Mouse (Mus musculus): Measurements from ENCODE around the gene Shroom3. TPM values are rescaled to one million over a fixed set of nuclear protein-coding genes. Genes with fewer than 3 reads are reported as not detected.

The Shroom3 gene
- polyA plus RNA-seq, 1 experiment from 2014 or later = 2.3 TPM

DNA sequence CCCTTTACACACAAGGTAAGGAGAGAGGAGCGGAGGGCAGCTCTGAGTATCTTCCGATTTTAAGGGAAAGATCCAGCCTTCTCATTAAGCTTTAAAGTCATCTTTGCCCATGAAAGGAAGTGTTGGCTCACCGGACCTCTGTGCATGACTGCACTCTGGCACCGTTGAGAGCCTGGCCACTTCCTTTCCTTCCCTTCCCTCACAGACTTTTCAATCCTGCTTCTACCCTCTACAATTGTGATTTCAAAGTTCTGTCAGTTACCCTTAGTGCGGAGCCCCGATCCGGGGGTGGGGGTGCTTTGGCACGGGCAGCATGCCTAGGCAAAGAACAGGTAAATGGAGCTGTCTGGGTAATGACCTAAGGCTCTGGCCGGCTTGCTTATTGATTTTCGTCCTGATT lies 244.4 kb downstream of the Shroom3 start:
- ATAC-seq (ENCODE audit: low FRiP score) = no peak
- no peaks in the 10 kb centered on the region for H3K27me3 ChIP-seq (ENCODE audit: control insufficient read depth, insufficient read depth, low read length)
- peaks cover 11% of the 10 kb centered on the region for H3K4me1 ChIP-seq (replicated peaks; ENCODE audit: control insufficient read depth, insufficient read depth, low read length)
- H3K9me3 ChIP-seq (ENCODE audit: control insufficient read depth, low read length) = no peaks in the 10 kb centered on the region
- H3K27ac ChIP-seq = no peak overlapping the region
- no peak overlapping the region for H3K4me3 ChIP-seq (replicated peaks; ENCODE audit: low read length)
- no peaks in the 10 kb centered on the region for H3K36me3 ChIP-seq (replicated peaks; ENCODE audit: control insufficient read depth, insufficient read depth)
- WGBS = 83% methylated on average over 10 of the region's 10 CpGs
- H3K4me2 ChIP-seq (replicated peaks) = no peak overlapping the region
- H3K9ac ChIP-seq = no peak overlapping the region
- no peak for DNase-seq (ENCODE audit: low spot score)

DNA sequence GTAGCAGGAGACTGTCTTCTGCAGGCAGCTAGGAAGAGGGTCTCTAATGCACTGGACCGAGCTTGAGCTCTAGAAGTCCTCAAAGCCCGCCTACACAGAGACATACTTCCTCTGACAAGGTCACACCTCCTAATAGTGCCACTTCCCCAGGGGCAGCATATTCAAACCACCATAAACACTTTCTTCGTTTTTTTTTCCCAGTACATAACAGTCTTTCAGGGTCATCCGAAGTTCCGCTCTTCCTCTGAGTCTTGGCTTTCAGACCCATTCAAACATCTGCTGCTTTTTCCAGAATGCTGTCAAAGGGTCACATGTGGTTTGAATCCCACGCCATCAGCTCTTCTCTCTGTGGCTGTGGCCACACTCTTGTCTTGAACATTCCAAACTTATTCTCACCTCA lies 247.3 kb downstream of the Shroom3 start:
- no peak for ATAC-seq (ENCODE audit: low FRiP score)
- Histone ChIP-seq H3K4me2 (replicated peaks) (no peak overlapping the region), H3K36me3 (replicated peaks; ENCODE audit: control insufficient read depth, insufficient read depth) (no peaks in the 10 kb centered on the region), H3K4me3 (replicated peaks; ENCODE audit: low read length) (no peak overlapping the region), H3K27me3 (ENCODE audit: control insufficient read depth, insufficient read depth, low read length) (no peaks in the 10 kb centered on the region), H3K27ac (no peak overlapping the region), H3K4me1 (replicated peaks; ENCODE audit: control insufficient read depth, insufficient read depth, low read length) (0 out of 2 replicates have a peak, but pooled peaks cover 5% of the 10 kb centered on the region), H3K9me3 (ENCODE audit: control insufficient read depth, low read length) (no peaks in the 10 kb centered on the region), H3K9ac (no peak overlapping the region)
- DNase-seq (ENCODE audit: low spot score) = no peak
- 83% methylated on average over 6 of the region's 6 CpGs for WGBS

DNA sequence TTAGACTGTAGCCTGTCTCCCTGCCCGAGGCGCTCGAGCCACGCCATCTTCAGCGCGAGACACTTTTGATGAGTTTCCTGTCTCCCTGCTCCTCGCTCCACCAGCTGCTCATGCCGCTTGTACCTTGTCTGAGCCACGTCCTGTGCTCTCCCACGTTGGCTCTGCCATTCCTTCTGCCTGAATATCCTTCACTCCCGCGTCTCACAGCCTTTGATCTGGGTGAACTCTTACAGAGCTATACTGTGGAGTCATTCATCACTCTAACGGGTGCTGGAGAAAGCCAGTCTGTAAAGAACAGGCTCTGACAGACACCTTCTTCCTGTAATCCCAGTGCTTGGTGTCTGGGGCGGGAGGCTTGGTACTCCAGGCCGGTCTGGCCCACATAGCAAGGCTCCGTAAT lies 248.1 kb downstream of the Shroom3 start:
- no peaks in the 10 kb centered on the region for H3K36me3 ChIP-seq (replicated peaks; ENCODE audit: control insufficient read depth, insufficient read depth)

DNA sequence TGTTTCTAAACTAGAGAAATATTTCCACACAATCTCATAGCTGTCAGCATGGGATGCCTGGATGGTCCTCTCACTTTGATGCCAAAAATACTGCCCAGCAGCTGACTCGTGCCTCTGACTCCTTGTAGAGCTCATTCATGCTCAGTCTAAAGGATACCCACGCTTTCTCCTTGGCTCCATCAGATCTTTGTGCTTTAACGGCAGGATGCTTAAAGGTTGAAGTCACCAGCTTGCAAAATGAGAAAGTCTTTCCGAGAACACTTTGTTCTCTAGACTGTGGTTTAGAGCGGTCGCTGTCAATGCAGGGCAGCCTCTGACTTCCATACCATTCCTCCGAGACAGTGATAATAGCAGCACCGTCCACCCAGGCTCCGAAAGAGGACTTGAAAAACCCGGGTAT lies 249.8 kb downstream of the Shroom3 start:
- no peak for DNase-seq (ENCODE audit: low spot score)
- Histone ChIP-seq H3K9ac (no peak overlapping the region), H3K4me3 (replicated peaks; ENCODE audit: low read length) (no peak overlapping the region), H3K27me3 (ENCODE audit: control insufficient read depth, insufficient read depth, low read length) (no peaks in the 10 kb centered on the region), H3K36me3 (replicated peaks; ENCODE audit: control insufficient read depth, insufficient read depth) (no peaks in the 10 kb centered on the region), H3K9me3 (ENCODE audit: control insufficient read depth, low read length) (no peaks in the 10 kb centered on the region), H3K4me1 (replicated peaks; ENCODE audit: control insufficient read depth, insufficient read depth, low read length) (0 out of 2 replicates have a peak, but pooled peaks cover 5% of the 10 kb centered on the region), H3K4me2 (replicated peaks) (no peak overlapping the region), H3K27ac (no peak overlapping the region)
- 70% methylated on average over 10 of the region's 10 CpGs for WGBS
- no peak for ATAC-seq (ENCODE audit: low FRiP score)

More for the DNA sequence above, 248.1 kb downstream of the Shroom3 start:
- no peak overlapping the region for H3K27ac ChIP-seq
- H3K4me1 ChIP-seq (replicated peaks; ENCODE audit: control insufficient read depth, insufficient read depth, low read length) = 0 out of 2 replicates have a peak, but pooled peaks cover 5% of the 10 kb centered on the region
- DNase-seq (ENCODE audit: low spot score) (no peak), ATAC-seq (ENCODE audit: low FRiP score) (no peak)
- H3K9ac ChIP-seq = no peak overlapping the region
- H3K9me3 ChIP-seq (ENCODE audit: control insufficient read depth, low read length) = no peaks in the 10 kb centered on the region
- no peak overlapping the region for H3K4me2 ChIP-seq (replicated peaks)
- H3K27me3 ChIP-seq (ENCODE audit: control insufficient read depth, insufficient read depth, low read length) = no peaks in the 10 kb centered on the region
- WGBS = 56% methylated on average over 16 of the region's 16 CpGs
- no peak overlapping the region for H3K4me3 ChIP-seq (replicated peaks; ENCODE audit: low read length)

DNA sequence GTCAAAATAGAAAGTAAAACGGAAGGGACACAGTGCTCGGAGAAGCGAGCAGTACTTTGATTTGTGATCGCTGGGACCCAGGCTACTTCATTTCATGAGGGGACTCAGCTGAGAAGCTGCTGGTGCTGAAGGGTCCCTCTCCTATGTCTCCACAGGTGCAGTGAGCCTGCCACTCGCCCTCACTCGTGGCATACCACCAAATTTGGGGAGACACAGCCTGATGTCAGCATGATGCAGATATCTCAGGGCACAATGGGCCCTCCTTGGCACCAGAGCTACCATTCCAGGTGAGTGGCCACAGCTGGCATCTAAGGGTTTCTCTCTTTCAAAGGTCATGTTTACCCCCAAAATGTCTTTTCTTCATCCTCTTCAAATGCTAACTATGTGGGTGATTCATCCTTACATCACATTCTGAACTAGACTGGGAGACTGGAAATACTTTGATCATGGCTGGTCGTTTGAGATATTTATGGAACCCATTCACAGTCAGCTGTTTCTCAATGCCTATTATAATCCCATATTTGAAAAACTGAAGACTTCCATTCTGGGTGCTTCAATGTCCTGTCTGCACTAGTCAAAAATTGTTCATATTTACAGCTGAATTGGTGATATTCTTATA lies 250.5 kb downstream of the Shroom3 start:
- 0 out of 2 replicates have a peak, but pooled peaks cover 5% of the 10 kb centered on the region for H3K4me1 ChIP-seq (replicated peaks; ENCODE audit: control insufficient read depth, insufficient read depth, low read length)
- H3K27me3 ChIP-seq (ENCODE audit: control insufficient read depth, insufficient read depth, low read length) = no peaks in the 10 kb centered on the region
- DNase-seq (ENCODE audit: low spot score) (no peak), ATAC-seq (ENCODE audit: low FRiP score) (no peak)
- no peak overlapping the region for H3K4me2 ChIP-seq (replicated peaks)
- H3K4me3 ChIP-seq (replicated peaks; ENCODE audit: low read length) = no peak overlapping the region
- no peak overlapping the region for H3K9ac ChIP-seq
- no peak overlapping the region for H3K27ac ChIP-seq
- no peaks in the 10 kb centered on the region for H3K36me3 ChIP-seq (replicated peaks; ENCODE audit: control insufficient read depth, insufficient read depth)
- no peaks in the 10 kb centered on the region for H3K9me3 ChIP-seq (ENCODE audit: control insufficient read depth, low read length)
- WGBS = 90% methylated on average over 7 of the region's 7 CpGs

DNA sequence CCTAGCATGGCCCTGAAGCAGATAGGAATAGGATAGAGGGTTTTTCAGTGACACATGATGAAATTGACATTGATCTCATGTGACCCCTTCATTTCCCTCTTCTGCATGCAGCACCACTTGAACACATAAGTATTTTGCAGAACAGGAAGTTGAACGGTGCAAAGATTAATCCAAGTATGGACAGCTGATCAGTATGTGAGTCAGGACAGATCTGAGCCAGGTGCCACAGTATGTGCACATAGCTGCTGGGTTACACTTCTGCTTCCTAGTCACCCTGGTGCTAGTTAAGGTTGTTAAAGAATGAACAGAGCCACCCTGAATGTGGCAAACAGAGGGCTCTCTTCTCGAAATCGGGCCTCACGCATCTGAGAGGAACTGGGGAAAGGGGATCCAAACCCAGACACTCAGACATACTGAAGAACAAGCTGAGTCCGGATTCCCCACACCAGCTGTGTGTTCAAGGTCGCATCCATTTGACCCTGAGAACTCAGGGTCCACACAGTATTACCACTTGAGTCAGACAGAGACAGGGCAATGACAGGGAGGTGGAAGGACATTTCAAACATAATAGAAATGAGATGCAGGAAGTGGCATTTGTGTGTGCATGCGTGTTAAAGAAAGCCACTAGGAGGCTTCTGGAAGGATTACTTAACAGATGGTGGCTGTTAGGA lies 251.2 kb downstream of the Shroom3 start:
- 0 out of 2 replicates have a peak, but pooled peaks cover 5% of the 10 kb centered on the region for H3K4me1 ChIP-seq (replicated peaks; ENCODE audit: control insufficient read depth, insufficient read depth, low read length)
- H3K36me3 ChIP-seq (replicated peaks; ENCODE audit: control insufficient read depth, insufficient read depth) = no peaks in the 10 kb centered on the region
- no peak overlapping the region for H3K9ac ChIP-seq
- DNase-seq (ENCODE audit: low spot score) = no peak
- H3K27me3 ChIP-seq (ENCODE audit: control insufficient read depth, insufficient read depth, low read length) = no peaks in the 10 kb centered on the region
- no peak for ATAC-seq (ENCODE audit: low FRiP score)
- H3K9me3 ChIP-seq (ENCODE audit: control insufficient read depth, low read length) = no peaks in the 10 kb centered on the region
- WGBS = 80% methylated on average over 7 of the region's 7 CpGs
- no peak overlapping the region for H3K4me2 ChIP-seq (replicated peaks)
- H3K4me3 ChIP-seq (replicated peaks; ENCODE audit: low read length) = no peak overlapping the region
- H3K27ac ChIP-seq = no peak overlapping the region

DNA sequence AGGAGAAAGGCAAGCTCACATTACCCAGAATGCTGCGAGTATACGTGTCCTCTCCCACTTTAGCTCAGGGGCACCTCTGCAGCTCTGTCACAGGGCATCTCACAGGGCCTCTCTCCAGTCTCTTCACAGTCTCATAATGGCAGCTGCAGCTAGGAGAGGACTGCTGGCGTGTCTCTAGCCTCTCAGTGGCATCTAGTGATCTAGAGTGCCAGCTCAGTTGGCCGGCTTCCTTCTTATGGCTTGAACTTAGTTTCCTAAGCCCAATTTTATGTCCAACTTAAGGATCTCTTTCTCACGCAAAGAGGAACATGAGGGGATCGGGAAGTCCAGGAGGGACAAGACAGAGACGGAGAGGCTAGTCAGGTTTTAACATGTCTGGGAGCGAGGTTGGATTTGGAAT lies 252.6 kb downstream of the Shroom3 start:
- Histone ChIP-seq H3K27ac (no peak overlapping the region), H3K9me3 (ENCODE audit: control insufficient read depth, low read length) (no peaks in the 10 kb centered on the region), H3K9ac (no peak overlapping the region), H3K4me3 (replicated peaks; ENCODE audit: low read length) (no peak overlapping the region), H3K27me3 (ENCODE audit: control insufficient read depth, insufficient read depth, low read length) (no peaks in the 10 kb centered on the region), H3K4me1 (replicated peaks; ENCODE audit: control insufficient read depth, insufficient read depth, low read length) (0 out of 2 replicates have a peak, but pooled peaks cover 5% of the 10 kb centered on the region), H3K4me2 (replicated peaks) (no peak overlapping the region), H3K36me3 (replicated peaks; ENCODE audit: control insufficient read depth, insufficient read depth) (peaks cover 10% of the 10 kb centered on the region; the same call in 1 of the 2 replicates)
- DNase-seq (ENCODE audit: low spot score) (no peak), ATAC-seq (ENCODE audit: low FRiP score) (no peak)
- 88% methylated on average over 8 of the region's 8 CpGs for WGBS

DNA sequence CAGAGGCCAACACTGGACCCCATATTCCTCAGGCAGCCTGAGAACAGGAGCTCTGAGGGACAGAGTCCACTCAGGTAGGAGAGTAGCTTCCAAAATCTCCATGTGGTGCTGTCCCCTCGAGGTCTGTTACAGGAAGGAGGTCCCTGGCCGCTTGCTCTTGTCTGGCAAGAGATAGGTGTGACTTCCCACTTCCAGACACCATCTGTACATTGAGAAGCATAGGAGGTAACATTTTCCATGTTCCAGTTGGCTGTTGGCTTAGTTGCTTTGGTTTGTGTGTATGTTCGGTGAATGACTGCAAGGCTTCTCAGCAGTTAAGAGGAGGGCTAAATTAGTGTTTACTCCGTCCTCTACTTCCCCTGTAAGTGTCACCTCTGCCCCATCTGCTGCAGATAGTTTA lies 254.5 kb downstream of the Shroom3 start:
- ATAC-seq (ENCODE audit: low FRiP score) (no peak), DNase-seq (ENCODE audit: low spot score) (no peak)
- Histone ChIP-seq H3K4me3 (replicated peaks; ENCODE audit: low read length) (no peak overlapping the region), H3K4me2 (replicated peaks) (no peak overlapping the region), H3K27ac (no peak overlapping the region), H3K27me3 (ENCODE audit: control insufficient read depth, insufficient read depth, low read length) (no peaks in the 10 kb centered on the region), H3K9me3 (ENCODE audit: control insufficient read depth, low read length) (peaks cover 17% of the 10 kb centered on the region), H3K4me1 (replicated peaks; ENCODE audit: control insufficient read depth, insufficient read depth, low read length) (no peaks in the 10 kb centered on the region), H3K36me3 (replicated peaks; ENCODE audit: control insufficient read depth, insufficient read depth) (peaks cover 28% of the 10 kb centered on the region), H3K9ac (no peak overlapping the region)
- WGBS = 94% methylated on average over 4 of the region's 4 CpGs

DNA sequence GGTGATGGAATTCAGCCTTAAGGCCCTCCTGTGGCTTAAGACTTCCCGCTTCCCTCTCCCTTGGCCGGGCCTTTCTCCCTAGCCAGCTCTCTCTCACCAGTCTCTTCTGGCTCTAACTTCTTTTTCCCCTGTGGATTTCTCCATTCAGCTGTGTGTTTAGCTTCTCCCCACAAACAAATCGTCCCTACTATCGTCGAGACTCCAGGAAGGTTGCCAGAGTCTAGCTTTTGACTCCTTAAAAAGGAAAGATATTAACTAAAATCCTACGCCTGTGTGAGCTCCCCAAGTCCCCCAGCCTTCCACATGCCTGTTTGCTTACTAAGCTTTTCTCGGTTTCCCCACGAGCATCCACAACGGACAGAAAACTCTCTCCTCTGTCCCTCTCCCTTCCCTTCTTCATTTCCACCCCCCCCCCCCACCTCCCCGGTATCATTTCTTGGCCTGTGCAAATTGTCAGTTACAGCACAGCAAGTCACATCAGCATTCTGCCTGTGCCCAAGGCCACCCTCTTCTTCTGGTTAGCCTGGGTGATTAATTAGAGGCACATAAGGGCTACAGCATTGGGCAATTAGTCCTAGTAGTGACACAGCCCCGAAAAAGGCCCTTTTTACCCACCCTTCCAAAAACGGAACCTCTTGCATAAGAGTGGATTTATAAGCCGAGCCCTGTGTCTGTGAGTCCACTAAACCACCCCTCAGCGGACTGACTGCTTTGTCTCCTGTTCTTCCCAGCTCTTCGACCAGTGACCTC lies 256.2 kb downstream of the Shroom3 start:
- H3K4me1 ChIP-seq (replicated peaks; ENCODE audit: control insufficient read depth, insufficient read depth, low read length) = no peaks in the 10 kb centered on the region
- peaks cover 31% of the 10 kb centered on the region for H3K36me3 ChIP-seq (replicated peaks; ENCODE audit: control insufficient read depth, insufficient read depth)
- no peak overlapping the region for H3K4me3 ChIP-seq (replicated peaks; ENCODE audit: low read length)
- H3K4me2 ChIP-seq (replicated peaks) = no peak overlapping the region
- H3K27ac ChIP-seq = no peak overlapping the region
- H3K9ac ChIP-seq = no peak overlapping the region
- peaks cover 18% of the 10 kb centered on the region for H3K9me3 ChIP-seq (ENCODE audit: control insufficient read depth, low read length)
- no peaks in the 10 kb centered on the region for H3K27me3 ChIP-seq (ENCODE audit: control insufficient read depth, insufficient read depth, low read length)
- WGBS = 80% methylated on average over 15 of the region's 15 CpGs
- DNase-seq (ENCODE audit: low spot score) = no peak
- no peak for ATAC-seq (ENCODE audit: low FRiP score)

Measured in hindbrain, embryonic 14.5 days (tissue).